Mouse (Mus musculus): ENCODE data around the gene Styx. TPM values are rescaled to one million over a fixed set of nuclear protein-coding genes. Genes with fewer than 3 reads are reported as not detected.

Styx gene
- polyA plus RNA-seq, 1 experiment from 2014 or later, result 57.4 TPM

GRCm38 (mm10) chr14:45419323-45419722 is 68.4 kb downstream of the Styx start:
- Histone ChIP-seq H3K4me2 (no peak overlapping the region), H3K27ac (no peak overlapping the region), H3K4me3 (replicated peaks) (no peak overlapping the region), H3K4me1 (no peaks in the 10 kb centered on the region), H3K9me3 (no peaks in the 10 kb centered on the region), H3K27me3 (replicated peaks) (no peaks in the 10 kb centered on the region), H3K36me3 (no peaks in the 10 kb centered on the region), H3K9ac (no peak overlapping the region)
- 69% methylated on average over 4 of the region's 4 CpGs for WGBS
- ATAC-seq (ENCODE audit: insufficient read depth, low FRiP score, low read depth), result no peak

- no peak overlapping the region for H3K4me3 ChIP-seq (replicated peaks)
- ATAC-seq (ENCODE audit: insufficient read depth, low FRiP score, low read depth), result no peak
- 63% methylated on average over 4 of the region's 4 CpGs for WGBS
These were observed 71.5 kb downstream of the Styx start for GRCm38 (mm10) chr14:45422371-45422770.

GRCm38 (mm10) chr14:45423220-45423619 is 72.3 kb downstream of the Styx start:
- H3K9ac ChIP-seq, result no peak overlapping the region

More at GRCm38 (mm10) chr14:45422371-45422770, 71.5 kb downstream of the Styx start:
- Histone ChIP-seq H3K9ac (no peak overlapping the region), H3K36me3 (no peaks in the 10 kb centered on the region), H3K27me3 (replicated peaks) (no peaks in the 10 kb centered on the region), H3K9me3 (no peaks in the 10 kb centered on the region), H3K4me1 (no peaks in the 10 kb centered on the region), H3K27ac (no peak overlapping the region), H3K4me2 (no peak overlapping the region)

GRCm38 (mm10) chr14:45430066-45430842 is 79.4 kb downstream of the Styx start:
- no peaks in the 10 kb centered on the region for H3K36me3 ChIP-seq
- ATAC-seq (ENCODE audit: insufficient read depth, low FRiP score, low read depth), result no peak
- 87% methylated on average over 13 of the region's 13 CpGs for WGBS
- H3K27me3 ChIP-seq (replicated peaks), result no peaks in the 10 kb centered on the region
- H3K27ac ChIP-seq, result no peak overlapping the region
- no peaks in the 10 kb centered on the region for H3K4me1 ChIP-seq
- no peak overlapping the region for H3K4me3 ChIP-seq (replicated peaks)
- no peak overlapping the region for H3K4me2 ChIP-seq
- no peak overlapping the region for H3K9ac ChIP-seq
- H3K9me3 ChIP-seq, result no peaks in the 10 kb centered on the region

More at GRCm38 (mm10) chr14:45423220-45423619, 72.3 kb downstream of the Styx start:
- Histone ChIP-seq H3K27ac (no peak overlapping the region), H3K9me3 (no peaks in the 10 kb centered on the region), H3K36me3 (no peaks in the 10 kb centered on the region), H3K4me2 (no peak overlapping the region), H3K4me3 (replicated peaks) (no peak overlapping the region), H3K27me3 (replicated peaks) (no peaks in the 10 kb centered on the region), H3K4me1 (no peaks in the 10 kb centered on the region)
- ATAC-seq (ENCODE audit: insufficient read depth, low FRiP score, low read depth), result no peak
- 4% methylated on average over 5 of the region's 5 CpGs for WGBS

- no peaks in the 10 kb centered on the region for H3K4me1 ChIP-seq
- no peak overlapping the region for H3K9ac ChIP-seq
- no peaks in the 10 kb centered on the region for H3K36me3 ChIP-seq
- H3K4me3 ChIP-seq (replicated peaks), result no peak overlapping the region
- no peak for ATAC-seq (ENCODE audit: insufficient read depth, low FRiP score, low read depth)
- no peaks in the 10 kb centered on the region for H3K27me3 ChIP-seq (replicated peaks)
- WGBS, result 65% methylated on average over 4 of the region's 4 CpGs
- no peak overlapping the region for H3K27ac ChIP-seq
- no peaks in the 10 kb centered on the region for H3K9me3 ChIP-seq
- no peak overlapping the region for H3K4me2 ChIP-seq
These were observed 81.1 kb downstream of the Styx start for GRCm38 (mm10) chr14:45432003-45432402.

GRCm38 (mm10) chr14:45434220-45434619 is 83.3 kb downstream of the Styx start:
- H3K36me3 ChIP-seq, result no peaks in the 10 kb centered on the region
- H3K9me3 ChIP-seq, result no peaks in the 10 kb centered on the region
- H3K9ac ChIP-seq, result no peak overlapping the region
- H3K4me3 ChIP-seq (replicated peaks), result no peak overlapping the region
- H3K27ac ChIP-seq, result no peak overlapping the region
- ATAC-seq (ENCODE audit: insufficient read depth, low FRiP score, low read depth), result no peak
- H3K4me1 ChIP-seq, result no peaks in the 10 kb centered on the region
- no peaks in the 10 kb centered on the region for H3K27me3 ChIP-seq (replicated peaks)
- H3K4me2 ChIP-seq, result no peak overlapping the region
- WGBS, result 68% methylated on average over 6 of the region's 6 CpGs

GRCm38 (mm10) chr14:45438250-45438930 is 87.5 kb downstream of the Styx start:
- Histone ChIP-seq H3K9ac (no peak overlapping the region), H3K36me3 (no peaks in the 10 kb centered on the region), H3K4me2 (no peak overlapping the region), H3K27ac (no peak overlapping the region), H3K9me3 (no peaks in the 10 kb centered on the region), H3K27me3 (replicated peaks) (no peaks in the 10 kb centered on the region), H3K4me1 (peaks cover 6% of the 10 kb centered on the region; the same call in 1 of the 2 replicates), H3K4me3 (replicated peaks) (no peak overlapping the region)
- ATAC-seq (ENCODE audit: insufficient read depth, low FRiP score, low read depth), result no peak
- 68% methylated on average over 19 of the region's 19 CpGs for WGBS

GRCm38 (mm10) chr14:45438931-45439275 is 88.0 kb downstream of the Styx start:
- no peak for ATAC-seq (ENCODE audit: insufficient read depth, low FRiP score, low read depth)
- Histone ChIP-seq H3K4me1 (peaks cover 7% of the 10 kb centered on the region; the same call in 1 of the 2 replicates), H3K9ac (no peak overlapping the region), H3K4me2 (no peak overlapping the region), H3K27me3 (replicated peaks) (no peaks in the 10 kb centered on the region), H3K4me3 (replicated peaks) (no peak overlapping the region), H3K27ac (no peak overlapping the region), H3K36me3 (no peaks in the 10 kb centered on the region), H3K9me3 (no peaks in the 10 kb centered on the region)
- 89% methylated on average over 2 of the region's 2 CpGs for WGBS

GRCm38 (mm10) chr14:45439387-45439786 is 88.5 kb downstream of the Styx start:
- H3K4me3 ChIP-seq (replicated peaks), result no peak overlapping the region
- H3K27ac ChIP-seq, result no peak overlapping the region
- H3K9ac ChIP-seq, result no peak overlapping the region
- no peaks in the 10 kb centered on the region for H3K36me3 ChIP-seq
- 85% methylated on average over 9 of the region's 9 CpGs for WGBS
- H3K9me3 ChIP-seq, result no peaks in the 10 kb centered on the region
- no peak for ATAC-seq (ENCODE audit: insufficient read depth, low FRiP score, low read depth)
- no peak overlapping the region for H3K4me2 ChIP-seq
- no peaks in the 10 kb centered on the region for H3K27me3 ChIP-seq (replicated peaks)
- H3K4me1 ChIP-seq, result peaks cover 7% of the 10 kb centered on the region; the same call in 1 of the 2 replicates

- no peaks in the 10 kb centered on the region for H3K36me3 ChIP-seq
- H3K4me3 ChIP-seq (replicated peaks), result no peak overlapping the region
- H3K27ac ChIP-seq, result no peak overlapping the region
These were observed 90.4 kb downstream of the Styx start for GRCm38 (mm10) chr14:45441291-45441690.

GRCm38 (mm10) chr14:45442781-45443560 is 92.1 kb downstream of the Styx start:
- ATAC-seq (ENCODE audit: insufficient read depth, low FRiP score, low read depth), result 0 out of 2 replicates have a peak, but pooled peaks have one; percentile 12

More at GRCm38 (mm10) chr14:45441291-45441690, 90.4 kb downstream of the Styx start:
- Histone ChIP-seq H3K9me3 (no peaks in the 10 kb centered on the region), H3K4me2 (no peak overlapping the region), H3K27me3 (replicated peaks) (no peaks in the 10 kb centered on the region), H3K9ac (no peak overlapping the region), H3K4me1 (peaks cover 11% of the 10 kb centered on the region; the same call in 1 of the 2 replicates)
- no peak for ATAC-seq (ENCODE audit: insufficient read depth, low FRiP score, low read depth)
- WGBS, result 76% methylated on average over 6 of the region's 6 CpGs

More at GRCm38 (mm10) chr14:45442781-45443560, 92.1 kb downstream of the Styx start:
- Histone ChIP-seq H3K4me2 (no peak overlapping the region), H3K9me3 (no peaks in the 10 kb centered on the region), H3K9ac (no peak overlapping the region), H3K27ac (no peak overlapping the region), H3K36me3 (no peaks in the 10 kb centered on the region), H3K27me3 (replicated peaks) (no peaks in the 10 kb centered on the region), H3K4me1 (peaks cover 11% of the 10 kb centered on the region; the same call in 1 of the 2 replicates), H3K4me3 (replicated peaks) (no peak overlapping the region)
- 46% methylated on average over 12 of the region's 12 CpGs for WGBS
